Mouse (Mus musculus): ENCODE results near the gene Olfr12.

Gene Olfr12

DNA sequence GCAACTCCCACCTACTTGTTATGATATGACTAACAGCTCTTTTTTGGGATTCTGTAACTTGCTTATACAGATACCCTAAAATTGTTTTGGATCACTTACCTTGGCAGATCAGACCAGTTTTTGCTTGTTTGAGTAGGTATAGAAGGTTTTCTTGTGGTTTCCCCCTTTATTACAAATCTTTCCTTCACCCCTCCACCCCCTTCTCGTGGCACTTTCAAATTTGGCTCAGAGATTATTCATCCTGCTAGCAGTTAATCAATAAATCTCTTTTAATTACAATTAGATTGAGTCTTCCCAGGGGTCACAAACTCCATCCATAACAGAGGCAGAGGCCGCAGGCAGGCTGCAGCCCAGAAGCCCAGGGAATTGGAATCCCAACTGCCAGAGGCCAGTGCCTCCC lies at the start of gene Olfr12:
Gene Olfr12, plus strand, starts transcription at position 301 of the 400 bp plus-strand sequence.
- no peak for DNase-seq

DNA sequence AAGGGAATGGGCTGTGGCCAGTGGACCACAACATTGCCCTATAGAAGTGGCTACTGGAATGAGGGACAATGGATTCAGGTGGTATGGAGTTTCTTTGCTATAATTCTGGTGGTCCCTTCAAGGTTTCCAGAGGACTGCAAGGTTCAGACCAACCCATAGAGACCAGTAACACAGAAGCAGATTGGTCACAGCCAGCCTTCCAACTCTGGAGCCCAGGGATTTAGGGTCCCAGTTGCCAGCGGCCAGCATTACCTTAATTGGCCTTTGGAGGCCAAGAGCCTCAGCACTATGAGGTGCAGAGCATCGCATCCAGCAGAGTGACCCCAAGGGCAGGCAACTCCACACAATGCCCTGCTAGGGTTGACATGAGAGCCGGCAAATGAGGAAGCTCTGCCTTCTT lies 46.6 kb upstream of the Olfr12 start, which contains the start of gene Olfr1413:
Gene Olfr1413, plus strand, starts transcription at position 301 of the 400 bp plus-strand sequence.
- DNase-seq: no peak

DNA sequence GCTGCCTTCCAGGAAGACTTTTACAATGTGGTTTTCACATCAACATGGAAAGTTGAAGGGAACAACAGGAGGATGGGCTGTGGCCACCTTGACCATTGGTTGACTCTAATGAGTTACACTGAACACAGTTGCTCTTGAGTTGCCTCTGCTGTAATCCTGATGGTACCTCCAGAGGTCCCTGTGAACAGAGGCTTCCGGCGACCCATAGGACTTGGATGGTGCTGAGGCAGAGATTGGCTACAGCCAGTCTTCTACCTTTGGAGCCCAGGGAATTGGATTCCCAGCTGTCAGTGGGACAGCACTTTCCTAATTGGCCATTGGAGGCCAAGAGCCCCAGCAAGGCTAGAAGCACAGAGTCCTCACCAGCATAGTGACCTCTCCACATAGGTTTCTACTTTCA lies 32.1 kb upstream of the Olfr12 start, which contains the start of gene Olfr1412:
Gene Olfr1412, plus strand, starts transcription at position 301 of the 400 bp plus-strand sequence.
- no peak for DNase-seq

DNA sequence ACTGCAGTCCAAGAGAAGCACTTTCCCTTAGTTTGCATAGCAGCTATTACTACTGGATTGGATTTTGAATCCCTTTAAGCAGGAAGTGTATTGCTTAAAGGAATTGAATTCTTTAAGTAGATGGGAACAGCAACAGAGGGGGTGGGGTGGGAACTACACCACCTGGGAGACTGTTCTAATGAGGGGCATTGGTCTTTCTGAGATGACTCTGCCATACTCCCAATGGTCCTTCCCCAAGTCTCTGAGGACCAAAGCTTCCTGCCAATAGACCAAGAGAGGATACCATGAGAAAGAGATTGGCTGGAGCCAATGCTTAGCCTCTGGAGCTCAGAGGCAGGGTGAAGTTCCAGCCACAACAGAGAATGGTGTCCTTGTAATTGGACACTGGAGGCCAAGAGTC lies 23.5 kb upstream of the Olfr12 start, which contains the start of gene Olfr1411:
Gene Olfr1411, plus strand, starts transcription at position 301 of the 400 bp plus-strand sequence.
- no peak for DNase-seq

DNA sequence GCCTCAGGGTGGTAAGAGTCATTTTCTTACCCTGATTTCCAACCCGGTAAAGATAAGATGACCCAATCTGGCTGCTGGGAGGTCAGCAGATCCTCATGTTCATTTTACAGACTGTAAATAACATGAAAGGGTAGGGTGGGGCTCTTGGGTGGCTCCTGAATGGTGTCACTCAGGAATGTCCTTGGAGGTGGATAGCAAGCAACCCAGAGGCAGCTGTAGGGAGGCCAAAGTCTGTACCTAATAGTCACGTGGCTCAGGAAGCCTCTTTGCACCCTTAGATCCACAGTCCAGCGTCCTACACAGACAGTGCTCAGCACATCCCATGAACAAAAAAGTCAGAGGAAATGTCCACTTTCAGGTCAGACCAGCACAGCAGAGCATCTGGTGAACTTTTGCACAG lies 21.6 kb upstream of the Olfr12 start:
- DNase-seq: no peak

DNA sequence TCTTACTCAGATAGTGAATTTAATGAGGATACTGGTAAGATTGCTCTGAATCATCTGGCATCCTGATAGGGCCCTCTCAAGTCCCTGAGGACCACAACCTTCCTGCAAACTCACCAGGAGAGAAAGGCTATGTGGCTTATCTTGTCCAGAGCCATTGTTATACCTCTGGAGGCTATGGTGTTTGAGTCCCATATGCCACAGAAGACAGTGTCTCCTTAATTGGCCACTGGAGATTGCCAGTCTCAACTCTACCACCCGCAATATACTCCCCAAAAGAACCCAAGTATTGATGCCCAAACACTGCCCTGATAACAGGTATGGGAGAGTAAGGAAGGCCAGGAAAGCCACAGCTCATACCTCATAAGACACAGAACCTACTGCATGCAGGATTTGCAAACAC lies 12.1 kb upstream of the Olfr12 start, which contains the start of gene Olfr1410:
Gene Olfr1410, plus strand, starts transcription at position 301 of the 400 bp plus-strand sequence.
- no peak for DNase-seq

DNA sequence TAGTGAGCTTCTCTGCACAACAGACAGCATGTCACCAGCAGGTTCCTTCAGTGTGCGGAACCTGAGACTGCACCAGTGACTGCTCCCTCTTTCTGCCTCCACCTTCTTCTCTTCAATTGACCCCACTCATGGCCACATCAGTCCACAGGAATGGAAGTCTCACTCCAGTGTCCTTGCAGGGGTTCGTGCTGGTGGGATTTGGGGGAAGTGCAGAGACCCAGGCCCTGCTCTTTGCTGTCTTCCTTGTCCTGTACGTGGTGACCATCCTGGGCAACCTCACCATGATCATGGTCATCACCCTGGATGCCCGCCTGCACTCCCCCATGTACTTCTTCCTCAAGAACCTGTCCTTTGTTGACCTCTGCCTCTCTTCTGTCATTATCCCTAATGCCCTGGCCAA lies 9.9 kb upstream of the Olfr12 start:
- no peak for DNase-seq

DNA sequence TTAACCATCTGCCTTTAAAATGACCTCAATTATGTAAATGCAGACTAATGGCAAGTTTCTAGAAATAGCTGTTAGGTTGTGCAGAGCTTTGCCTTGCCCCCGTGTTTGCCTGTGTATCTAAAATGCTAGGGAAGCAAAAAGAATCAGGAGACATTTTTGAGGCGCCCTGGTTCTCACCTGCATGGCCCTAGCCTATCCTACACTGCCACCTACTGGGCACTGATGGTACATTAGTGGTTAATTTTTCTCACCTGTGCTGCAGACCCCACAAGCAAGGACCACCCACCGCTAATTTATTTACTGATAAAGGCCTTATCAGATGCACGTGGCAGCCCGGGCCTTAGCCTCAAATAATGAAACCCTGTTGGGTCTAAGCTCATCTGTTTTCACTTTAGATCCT lies 6.6 kb upstream of the Olfr12 start:
- DNase-seq: peak; percentile 32

DNA sequence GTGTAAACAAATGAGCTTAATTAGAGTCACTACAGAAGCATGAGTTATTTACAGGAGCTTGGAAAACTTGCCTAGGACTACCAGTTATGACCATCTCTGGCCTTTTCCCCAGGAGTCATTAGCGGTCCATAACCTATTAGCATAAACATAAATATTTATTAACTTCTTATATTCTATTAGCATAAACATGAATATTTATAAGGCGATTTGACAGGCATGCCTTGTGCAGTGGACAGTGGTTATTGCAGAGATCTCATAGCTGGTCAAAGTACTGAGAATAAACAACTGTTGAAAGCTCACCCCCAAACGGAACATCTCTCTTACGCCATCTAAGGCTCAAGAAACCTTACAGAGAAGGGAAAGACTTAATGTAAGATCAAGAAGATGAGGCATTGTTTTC lies 4.4 kb upstream of the Olfr12 start:
- no peak for DNase-seq

DNA sequence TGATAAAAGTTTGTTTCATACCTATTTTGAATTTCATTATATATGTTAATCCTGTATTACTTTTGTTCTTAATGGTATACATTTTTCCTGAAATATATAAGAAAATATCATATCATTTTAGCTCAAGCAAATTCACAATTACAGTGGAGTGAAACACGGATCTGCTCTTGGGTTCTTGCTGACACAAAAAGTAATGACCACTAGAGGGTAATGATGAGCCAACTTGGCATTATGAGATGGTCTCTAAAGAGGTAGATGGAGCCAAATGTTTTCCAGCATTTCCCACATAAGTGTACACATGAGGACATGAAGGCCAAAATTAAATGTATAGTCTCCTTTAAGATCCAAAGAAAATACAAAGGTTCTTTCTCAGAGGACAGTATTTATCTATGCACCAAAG lies 3.1 kb upstream of the Olfr12 start:
- no peak for DNase-seq

DNA sequence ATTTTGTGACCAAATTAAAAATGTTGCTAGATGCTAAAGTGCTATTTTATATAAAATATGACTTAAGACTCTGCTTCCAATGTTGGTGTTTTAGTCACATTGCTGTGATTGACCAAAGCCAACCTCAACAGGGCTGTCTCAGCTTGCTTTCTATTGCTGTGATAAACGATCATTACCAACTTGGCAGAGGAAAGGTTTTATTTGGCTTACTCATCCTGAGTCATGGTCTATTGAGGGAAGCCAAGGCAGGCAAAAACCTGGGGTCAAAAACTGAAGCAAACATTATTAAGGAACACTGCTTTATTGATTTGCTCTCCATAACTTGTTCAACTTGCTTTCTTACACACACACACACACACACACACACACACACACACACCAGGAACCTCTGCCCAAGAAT lies 1.5 kb upstream of the Olfr12 start:
- DNase-seq: no peak

DNA sequence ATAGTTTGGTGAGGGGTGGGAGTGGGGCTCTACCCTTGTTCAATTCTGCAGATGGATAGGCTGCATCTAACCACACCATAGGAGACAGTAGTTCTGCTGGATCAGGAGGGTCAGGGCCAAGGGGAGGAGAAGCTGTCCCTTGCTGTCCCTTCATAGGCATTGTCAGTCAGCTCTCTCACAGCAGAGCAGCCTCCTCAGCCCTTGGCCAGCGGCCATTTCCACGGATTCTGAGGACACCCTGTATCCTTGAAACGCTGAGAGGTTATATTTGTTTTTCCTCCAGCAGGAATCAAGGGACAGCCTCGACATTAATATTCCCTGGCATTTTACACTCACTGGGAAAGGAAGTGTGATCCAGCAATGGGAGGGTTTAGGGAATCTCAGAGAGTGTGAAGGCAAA lies 772 bp downstream of the Olfr12 start:
- DNase-seq: no peak

DNA sequence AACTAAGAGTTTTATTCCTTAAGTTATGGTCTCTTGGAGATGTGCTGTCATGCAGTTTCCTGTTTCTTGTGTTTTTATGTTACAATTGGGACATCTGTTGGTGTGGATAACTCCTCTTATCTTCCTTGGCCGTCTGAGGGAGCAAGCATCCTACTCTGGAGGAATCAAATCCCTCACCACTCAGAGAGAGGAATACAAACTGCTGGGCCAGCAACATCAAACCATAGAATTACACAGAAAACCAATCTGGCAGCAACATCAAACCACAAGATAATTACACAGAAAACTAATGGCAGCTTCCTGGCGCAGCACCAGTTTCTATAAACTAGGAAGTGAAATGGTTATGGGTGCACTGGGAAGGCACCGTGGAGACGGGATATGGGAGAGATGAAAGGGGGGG lies 10.6 kb downstream of the Olfr12 start:
- DNase-seq: no peak

DNA sequence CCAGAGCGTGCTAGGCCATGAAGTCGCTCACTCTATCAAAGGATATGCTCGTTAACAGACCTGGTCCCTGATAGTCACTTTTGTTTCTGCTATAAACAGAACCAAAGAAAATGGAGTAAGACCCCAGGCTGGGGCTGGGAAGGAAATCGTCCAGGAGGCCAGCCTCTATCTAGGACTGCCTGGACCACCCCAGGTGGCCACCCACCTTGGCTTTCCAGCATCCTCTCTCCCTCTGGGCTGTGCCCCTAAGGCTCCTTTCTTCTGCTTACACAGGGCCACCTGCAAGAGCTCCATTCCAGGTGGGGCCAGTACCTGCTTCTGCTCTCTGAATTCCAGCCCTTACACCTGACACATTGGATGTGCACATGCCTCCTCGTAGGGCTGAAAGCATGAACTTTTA lies 14.6 kb downstream of the Olfr12 start:
- no peak for DNase-seq

DNA sequence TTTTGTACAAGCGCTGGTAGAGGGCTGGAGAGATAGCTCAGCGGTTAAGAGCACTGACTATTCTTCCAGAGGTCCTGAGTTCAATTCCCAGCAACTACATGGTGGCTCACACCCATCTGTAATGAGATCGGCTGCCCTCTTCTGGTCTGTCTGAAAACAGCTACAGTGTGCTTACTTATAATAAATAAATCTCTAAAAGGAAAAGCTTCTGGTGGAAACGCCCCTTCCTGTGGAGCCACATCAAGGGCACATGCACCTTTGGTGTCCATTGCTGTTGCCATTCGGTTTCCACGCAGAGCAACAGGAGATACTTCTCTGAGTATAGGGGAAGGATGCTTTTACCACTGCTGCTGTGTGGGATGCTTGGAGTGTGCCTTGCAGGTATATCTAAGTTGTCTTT lies 15.4 kb downstream of the Olfr12 start:
- no peak for DNase-seq

DNA sequence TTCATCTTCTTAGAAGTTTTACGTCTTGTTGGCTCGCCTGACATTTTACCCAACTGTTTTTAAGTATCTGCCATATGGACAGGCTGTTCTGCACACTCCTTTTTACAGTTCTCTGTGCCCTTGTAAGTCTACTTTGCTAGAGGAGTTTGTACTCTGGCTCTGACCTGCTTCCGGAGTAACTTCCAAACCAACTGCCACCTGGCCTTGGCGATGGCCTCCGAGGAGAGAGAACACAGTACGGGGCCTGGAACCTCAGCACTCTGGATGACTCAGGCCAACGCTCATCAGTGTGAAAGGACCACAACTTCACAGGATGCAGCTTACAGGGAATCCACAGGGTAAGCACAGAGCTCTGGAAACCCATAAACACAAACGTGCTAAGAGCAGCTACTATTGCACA lies 16.1 kb downstream of the Olfr12 start:
- no peak for DNase-seq

DNA sequence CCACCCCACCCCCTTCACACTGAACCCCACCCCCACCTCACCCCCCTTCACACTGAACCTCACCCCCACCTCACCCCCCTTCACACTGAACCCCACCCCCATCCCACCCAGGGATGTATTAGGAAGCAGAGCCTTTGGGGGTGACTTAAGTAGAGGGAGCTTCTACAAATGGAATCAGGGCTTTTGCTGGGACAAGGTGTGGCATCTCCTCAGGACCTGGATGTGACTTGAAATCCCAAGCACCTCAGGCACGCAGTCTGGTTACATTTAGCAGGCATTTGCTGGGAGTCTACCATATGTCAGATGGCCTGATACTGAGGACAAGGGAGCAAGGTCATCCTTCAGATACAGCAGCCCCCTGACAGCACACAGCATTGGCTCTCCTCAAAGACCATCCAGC lies 17.0 kb downstream of the Olfr12 start:
- DNase-seq: no peak

DNA sequence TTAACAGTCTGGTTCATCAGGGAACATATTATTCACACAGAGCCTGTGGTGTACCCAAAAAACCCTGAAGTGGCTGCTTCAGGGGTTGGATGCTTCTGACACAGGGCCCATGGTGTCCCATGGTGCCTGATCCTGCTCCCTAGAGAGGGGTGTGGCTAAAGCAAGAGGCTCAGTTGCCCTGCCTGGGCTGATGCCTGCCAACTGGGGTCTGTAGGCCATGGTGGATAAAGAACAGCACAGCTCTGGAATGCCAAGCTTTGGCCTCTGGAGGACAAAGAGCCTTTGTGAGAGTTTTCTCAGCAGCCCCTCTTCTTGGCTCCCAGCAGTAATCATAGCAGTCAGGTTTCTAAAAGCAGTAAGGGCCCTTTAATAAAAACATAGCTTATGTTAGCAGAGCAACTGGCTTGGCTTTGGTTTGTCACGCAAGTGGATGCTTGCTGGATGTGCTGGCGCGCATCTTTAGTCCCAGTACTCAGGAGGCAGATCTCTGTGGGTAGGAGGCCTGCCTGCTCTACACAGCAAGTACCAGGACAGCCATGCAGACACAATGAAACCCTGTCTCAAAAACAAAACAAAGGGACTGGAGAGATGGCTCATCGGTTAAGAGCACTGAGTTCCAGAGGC lies 17.5 kb downstream of the Olfr12 start:
- no peak for DNase-seq

DNA sequence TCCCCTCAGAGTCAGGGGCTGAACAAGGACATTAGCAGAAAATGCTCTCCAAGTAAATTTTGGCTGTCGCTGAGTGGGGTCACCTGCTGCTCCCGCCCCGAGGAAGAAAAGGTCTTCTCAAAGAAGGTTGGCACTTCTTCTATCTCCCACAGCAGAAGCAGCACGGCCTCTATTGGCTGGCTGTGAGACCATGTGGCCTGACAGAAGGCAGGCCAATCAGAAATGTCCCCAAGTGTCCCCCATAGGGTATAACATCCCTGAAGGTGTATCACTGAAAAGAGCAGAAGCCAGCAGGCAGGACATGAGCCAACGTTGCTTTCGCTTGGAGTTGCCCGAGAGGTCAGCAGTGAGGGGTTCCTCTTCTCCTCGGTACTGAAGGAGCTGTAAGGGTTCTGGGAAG lies 18.4 kb downstream of the Olfr12 start:
- DNase-seq: no peak

DNA sequence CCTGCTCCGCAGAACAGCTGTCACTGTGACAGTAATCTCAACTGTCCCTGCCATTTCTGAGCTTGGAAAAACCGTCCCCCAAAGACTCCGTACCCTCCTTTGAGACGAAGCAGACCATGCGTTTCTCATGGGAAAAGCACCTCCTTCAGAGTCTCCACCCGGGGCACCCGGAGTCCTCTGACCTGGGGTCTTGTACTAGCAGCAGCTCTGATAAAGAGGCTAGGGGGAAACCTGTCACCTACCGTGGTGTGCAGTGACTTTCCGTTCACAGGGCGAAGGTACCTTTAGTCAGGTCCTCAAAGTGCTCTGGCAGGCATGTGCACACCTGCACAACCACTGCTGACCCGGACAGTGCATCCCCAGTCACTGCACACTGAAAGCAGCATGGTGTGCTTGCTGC lies 19.1 kb downstream of the Olfr12 start:
- DNase-seq: no peak

DNA sequence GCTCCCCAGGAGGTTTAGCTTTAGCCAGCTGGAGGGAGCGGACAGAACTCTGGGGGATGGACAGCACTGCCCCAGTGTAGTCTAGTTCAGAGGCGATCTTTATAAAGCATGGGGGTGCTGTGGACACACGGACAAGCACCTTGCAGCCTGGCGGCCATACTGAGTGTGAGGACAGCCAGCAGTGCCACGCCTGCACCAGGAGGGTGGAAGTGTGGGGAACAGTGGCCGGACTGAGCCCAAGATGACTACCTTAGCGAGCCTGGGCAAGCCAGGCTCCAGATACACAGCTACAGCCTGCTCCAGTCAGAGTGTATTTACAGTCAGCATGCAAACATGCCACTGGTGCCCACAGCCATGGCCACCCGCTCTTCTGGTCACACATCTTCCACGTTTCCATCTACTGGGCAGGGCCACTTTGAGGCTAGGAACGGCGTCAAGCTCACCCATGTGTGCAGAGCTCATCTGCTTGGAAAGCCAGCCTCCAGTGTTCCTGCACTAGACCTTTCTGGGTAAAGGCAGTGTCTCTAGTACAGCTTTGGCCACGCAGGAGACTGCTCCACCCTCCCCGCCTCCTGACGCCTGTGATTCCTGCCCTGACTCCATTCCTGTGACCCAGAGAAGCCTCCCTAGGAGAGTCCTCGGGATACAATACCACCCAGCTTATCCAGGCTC lies 20.0 kb downstream of the Olfr12 start:
- no peak for DNase-seq

DNA sequence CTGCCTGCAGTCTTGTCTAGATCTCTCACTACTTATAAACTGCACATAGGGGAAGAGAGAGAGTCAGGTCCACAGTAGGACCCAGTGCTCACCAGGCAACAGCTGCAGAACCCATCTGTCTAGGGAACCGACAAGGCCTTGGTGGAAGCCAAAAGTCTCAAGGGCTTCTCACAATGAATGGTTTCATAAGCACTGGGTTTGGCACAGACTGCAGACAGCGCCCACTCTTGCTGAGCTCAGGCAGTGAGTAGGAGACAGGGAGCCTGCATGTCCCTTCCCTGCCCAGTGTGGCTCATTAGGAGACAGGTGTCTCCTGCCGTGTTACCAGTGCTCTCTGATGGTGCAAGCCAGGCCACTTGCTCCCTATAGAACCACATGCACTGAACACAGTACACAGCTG lies 20.6 kb downstream of the Olfr12 start:
- DNase-seq: no peak

DNA sequence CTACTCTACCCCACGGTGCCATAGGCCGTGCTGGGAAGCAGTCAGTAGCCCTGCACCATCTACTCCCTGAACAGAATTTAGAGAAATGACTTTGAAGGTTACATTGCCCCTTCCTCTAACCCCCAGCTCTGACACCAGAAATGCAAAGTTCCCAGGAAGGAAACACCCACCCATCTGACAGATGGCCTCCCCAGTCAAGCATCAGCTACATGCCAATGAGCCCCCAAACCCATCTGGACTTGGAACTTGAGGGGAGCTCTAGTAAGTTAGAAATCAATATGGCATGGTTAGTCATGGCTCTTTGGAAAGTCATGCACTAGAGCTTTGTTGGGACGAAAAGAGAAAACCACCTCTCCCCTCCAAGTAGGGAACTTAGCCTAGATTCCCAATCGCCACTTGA lies 21.1 kb downstream of the Olfr12 start:
- DNase-seq: no peak

DNA sequence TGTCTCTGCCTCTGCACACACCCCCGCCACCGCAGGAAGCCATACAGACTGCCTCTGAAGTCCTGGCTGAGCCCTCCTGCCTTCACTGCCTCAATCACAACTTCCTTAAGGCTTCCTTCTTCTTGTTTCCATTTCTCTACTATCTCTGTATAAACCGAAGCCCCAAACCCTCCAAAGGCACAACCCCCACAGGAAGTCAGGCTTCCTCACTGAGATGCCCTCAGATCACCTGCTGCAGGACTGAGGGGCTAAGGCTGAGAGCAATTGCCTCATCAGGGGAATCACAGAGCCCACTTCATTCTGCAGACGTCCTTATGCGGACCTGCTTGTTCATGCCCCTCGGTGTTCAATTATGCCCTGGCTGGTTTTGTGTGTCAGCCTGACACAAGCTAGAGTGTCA lies 22.8 kb downstream of the Olfr12 start:
- no peak for DNase-seq
